Mouse (Mus musculus): Measurements from ENCODE around the gene Atraid. TPM values are rescaled to one million over a fixed set of nuclear protein-coding genes. Genes with fewer than 3 reads are reported as not detected.

Gene Atraid
- total and polyA plus RNA-seq, 2 experiments from 2014 or later: 152 to 243 TPM

- no peaks in the 10 kb centered on the region for H3K9me3 ChIP-seq (ENCODE audit: low read length)
- H3K4me1 ChIP-seq (ENCODE audit: insufficient read depth): peaks cover 13% of the 10 kb centered on the region; the same call in 1 of the 2 replicates
- peak; percentile 31 for DNase-seq
- peak; percentile 64 for ATAC-seq
- H3K36me3 ChIP-seq (ENCODE audit: insufficient read depth): no peaks in the 10 kb centered on the region
- no peak overlapping the region for H3K9ac ChIP-seq
- TF ChIP-seq CTCF (IDR thresholded peaks at IDR 0.05; ENCODE audit: low read depth): peak; percentile 26; the same call in 1 of the 2 replicates
- WGBS: 2% methylated on average over 59 of the region's 59 CpGs
- peaks cover 66% of the 10 kb centered on the region for H3K27me3 ChIP-seq (ENCODE audit: insufficient read depth, low read length)
- no peak overlapping the region for H3K27ac ChIP-seq (ENCODE audit: low read depth, low read length)
- H3K4me3 ChIP-seq (ENCODE audit: low read depth, low read length): peak overlapping the region; percentile 13
- peak overlapping the region; percentile 28 for H3K4me2 ChIP-seq (ENCODE audit: low read depth)
These were observed 46.9 kb downstream of the Atraid start for GRCm38 (mm10) chr5:31094799-31095691.

- H3K4me2 ChIP-seq (ENCODE audit: low read depth): peak overlapping the region; percentile 28; the same call in 1 of the 2 replicates
- no peak for DNase-seq
- peaks cover 13% of the 10 kb centered on the region; the same call in 1 of the 2 replicates for H3K4me1 ChIP-seq (ENCODE audit: insufficient read depth)
- WGBS: 17% methylated on average over 11 of the region's 11 CpGs
- H3K27ac ChIP-seq (ENCODE audit: low read depth, low read length): no peak overlapping the region
- H3K9ac ChIP-seq: no peak overlapping the region
- ATAC-seq: no peak
- TF ChIP-seq CTCF (IDR thresholded peaks at IDR 0.05; ENCODE audit: low read depth): 0 out of 2 replicates have a peak, but pooled peaks have one; percentile 5
- H3K27me3 ChIP-seq (ENCODE audit: insufficient read depth, low read length): peaks cover 58% of the 10 kb centered on the region
- peak overlapping the region; percentile 11; the same call in 1 of the 2 replicates for H3K4me3 ChIP-seq (ENCODE audit: low read depth, low read length)
- no peaks in the 10 kb centered on the region for H3K9me3 ChIP-seq (ENCODE audit: low read length)
- no peaks in the 10 kb centered on the region for H3K36me3 ChIP-seq (ENCODE audit: insufficient read depth)
These were observed 47.8 kb downstream of the Atraid start for GRCm38 (mm10) chr5:31095711-31096480.

Other genes with a start within 250 kb of the Atraid start
- gene Mapre3, start 233.7 kb upstream of the Atraid start, total RNA-seq (2014; rRNA removed): 48.2 and 55.0 TPM in 2 replicates
- 113 and 141 TPM in 2 replicates for gene Mapre3, start 233.7 kb upstream of the Atraid start, polyA plus RNA-seq (2015; fragmentation: Nextera tagmentation; extraction: Ambion mirVana)
- gene Tmem214, start 180.3 kb upstream of the Atraid start, total RNA-seq (2014; rRNA removed): 51.2 and 61.4 TPM in 2 replicates
- gene Tmem214, start 180.3 kb upstream of the Atraid start, polyA plus RNA-seq (2015; fragmentation: Nextera tagmentation; extraction: Ambion mirVana): 41.7 and 49.2 TPM in 2 replicates
- gene Agbl5, start 159.6 kb upstream of the Atraid start, total RNA-seq (2014; rRNA removed): 36.6 and 52.2 TPM in 2 replicates
- 15.3 and 21.5 TPM in 2 replicates for gene Agbl5, start 159.6 kb upstream of the Atraid start, polyA plus RNA-seq (2015; fragmentation: Nextera tagmentation; extraction: Ambion mirVana)
- gene Ost4, start 140.5 kb upstream of the Atraid start, total RNA-seq (2014; rRNA removed): 116 and 130 TPM in 2 replicates
- gene Ost4, start 140.5 kb upstream of the Atraid start, polyA plus RNA-seq (2015; fragmentation: Nextera tagmentation; extraction: Ambion mirVana): 190 and 236 TPM in 2 replicates
- 10.0 and 11.3 TPM in 2 replicates for gene Emilin1, start 134.9 kb upstream of the Atraid start, total RNA-seq (2014; rRNA removed)
- gene Emilin1, start 134.9 kb upstream of the Atraid start, polyA plus RNA-seq (2015; fragmentation: Nextera tagmentation; extraction: Ambion mirVana): 9.6 and 10.0 TPM in 2 replicates
- gene Khk, start 126.9 kb upstream of the Atraid start, total RNA-seq (2014; rRNA removed): 4.5 and 5.3 TPM in 2 replicates
- gene Khk, start 126.9 kb upstream of the Atraid start, polyA plus RNA-seq (2015; fragmentation: Nextera tagmentation; extraction: Ambion mirVana): 11.7 and 13.2 TPM in 2 replicates
- 67.3 and 82.1 TPM in 2 replicates for gene Cgref1, start 102.7 kb upstream of the Atraid start, total RNA-seq (2014; rRNA removed)
- 61.0 and 63.5 TPM in 2 replicates for gene Cgref1, start 102.7 kb upstream of the Atraid start, polyA plus RNA-seq (2015; fragmentation: Nextera tagmentation; extraction: Ambion mirVana)
- 23.7 and 42.7 TPM in 2 replicates for gene Preb, start 88.0 kb upstream of the Atraid start, total RNA-seq (2014; rRNA removed)
- 65.1 and 77.0 TPM in 2 replicates for gene Preb, start 88.0 kb upstream of the Atraid start, polyA plus RNA-seq (2015; fragmentation: Nextera tagmentation; extraction: Ambion mirVana)
- not detected in 2 replicates for gene Tcf23, start 79.7 kb upstream of the Atraid start, total RNA-seq (2014; rRNA removed)
- gene Tcf23, start 79.7 kb upstream of the Atraid start, polyA plus RNA-seq (2015; fragmentation: Nextera tagmentation; extraction: Ambion mirVana): not detected in 2 replicates
- 23.1 and 28.3 TPM in 2 replicates for gene Slc5a6, start 612 bp downstream of the Atraid start, total RNA-seq (2014; rRNA removed)
- gene Slc5a6, start 612 bp downstream of the Atraid start, polyA plus RNA-seq (2015; fragmentation: Nextera tagmentation; extraction: Ambion mirVana): 17.3 and 22.2 TPM in 2 replicates
- 28.7 and 31.1 TPM in 2 replicates for gene Cad, start 6.5 kb downstream of the Atraid start, total RNA-seq (2014; rRNA removed)
- gene Cad, start 6.5 kb downstream of the Atraid start, polyA plus RNA-seq (2015; fragmentation: Nextera tagmentation; extraction: Ambion mirVana): 5.2 and 6.4 TPM in 2 replicates
- gene Dnajc5g, start 58.0 kb downstream of the Atraid start, total RNA-seq (2014; rRNA removed): not detected in 2 replicates
- not detected in 2 replicates for gene Dnajc5g, start 58.0 kb downstream of the Atraid start, polyA plus RNA-seq (2015; fragmentation: Nextera tagmentation; extraction: Ambion mirVana)
- gene Slc30a3, start 59.9 kb downstream of the Atraid start, total RNA-seq (2014; rRNA removed): 2.5 and 2.8 TPM in 2 replicates
- gene Slc30a3, start 59.9 kb downstream of the Atraid start, polyA plus RNA-seq (2015; fragmentation: Nextera tagmentation; extraction: Ambion mirVana): 3.5 and 4.5 TPM in 2 replicates
- gene Trim54, start 68.4 kb downstream of the Atraid start, total RNA-seq (2014; rRNA removed): not detected in 2 replicates
- gene Trim54, start 68.4 kb downstream of the Atraid start, polyA plus RNA-seq (2015; fragmentation: Nextera tagmentation; extraction: Ambion mirVana): not detected in 2 replicates
- gene Ucn, start 90.5 kb downstream of the Atraid start, total RNA-seq (2014; rRNA removed): not detected in 2 replicates
- gene Ucn, start 90.5 kb downstream of the Atraid start, polyA plus RNA-seq (2015; fragmentation: Nextera tagmentation; extraction: Ambion mirVana): not detected in 2 replicates
- gene Mpv17, start 105.9 kb downstream of the Atraid start, total RNA-seq (2014; rRNA removed): 40.0 and 51.5 TPM in 2 replicates
- 27.4 and 38.7 TPM in 2 replicates for gene Mpv17, start 105.9 kb downstream of the Atraid start, polyA plus RNA-seq (2015; fragmentation: Nextera tagmentation; extraction: Ambion mirVana)
- 6.4 and 9.3 TPM in 2 replicates for gene Gm29609, start 131.6 kb downstream of the Atraid start, total RNA-seq (2014; rRNA removed)
- 1.4 and 2.1 TPM in 2 replicates for gene Gm29609, start 131.6 kb downstream of the Atraid start, polyA plus RNA-seq (2015; fragmentation: Nextera tagmentation; extraction: Ambion mirVana)
- gene Gtf3c2, start 131.8 kb downstream of the Atraid start, total RNA-seq (2014; rRNA removed): 36.8 and 49.8 TPM in 2 replicates
- gene Gtf3c2, start 131.8 kb downstream of the Atraid start, polyA plus RNA-seq (2015; fragmentation: Nextera tagmentation; extraction: Ambion mirVana): 36.2 and 52.9 TPM in 2 replicates
- gene Snx17, start 144.9 kb downstream of the Atraid start, total RNA-seq (2014; rRNA removed): 91.6 and 104 TPM in 2 replicates
- gene Snx17, start 144.9 kb downstream of the Atraid start, polyA plus RNA-seq (2015; fragmentation: Nextera tagmentation; extraction: Ambion mirVana): 96.9 and 108 TPM in 2 replicates
- 45.3 and 70.8 TPM in 2 replicates for gene Eif2b4, start 145.1 kb downstream of the Atraid start, total RNA-seq (2014; rRNA removed)
- 76.6 and 95.3 TPM in 2 replicates for gene Eif2b4, start 145.1 kb downstream of the Atraid start, polyA plus RNA-seq (2015; fragmentation: Nextera tagmentation; extraction: Ambion mirVana)
- 6.7 and 10.9 TPM in 2 replicates for gene Zfp513, start 154.0 kb downstream of the Atraid start, total RNA-seq (2014; rRNA removed)
- gene Zfp513, start 154.0 kb downstream of the Atraid start, polyA plus RNA-seq (2015; fragmentation: Nextera tagmentation; extraction: Ambion mirVana): 10.8 and 11.8 TPM in 2 replicates
- 93.4 and 102 TPM in 2 replicates for gene Ppm1g, start 172.4 kb downstream of the Atraid start, total RNA-seq (2014; rRNA removed)
- 156 and 175 TPM in 2 replicates for gene Ppm1g, start 172.4 kb downstream of the Atraid start, polyA plus RNA-seq (2015; fragmentation: Nextera tagmentation; extraction: Ambion mirVana)
- 106 and 132 TPM in 2 replicates for gene Nrbp1, start 192.6 kb downstream of the Atraid start, total RNA-seq (2014; rRNA removed)
- 127 and 133 TPM in 2 replicates for gene Nrbp1, start 192.6 kb downstream of the Atraid start, polyA plus RNA-seq (2015; fragmentation: Nextera tagmentation; extraction: Ambion mirVana)
- 0.62 and 0.92 TPM in 2 replicates for gene Gm9970, start 192.9 kb downstream of the Atraid start, total RNA-seq (2014; rRNA removed)
- 0.29 and 0.51 TPM in 2 replicates for gene Gm9970, start 192.9 kb downstream of the Atraid start, polyA plus RNA-seq (2015; fragmentation: Nextera tagmentation; extraction: Ambion mirVana)
- gene Krtcap3, start 203.4 kb downstream of the Atraid start, total RNA-seq (2014; rRNA removed): 2.6 and 8.6 TPM in 2 replicates
- 2.2 and 2.5 TPM in 2 replicates for gene Krtcap3, start 203.4 kb downstream of the Atraid start, polyA plus RNA-seq (2015; fragmentation: Nextera tagmentation; extraction: Ambion mirVana)
- gene Ift172, start 242.8 kb downstream of the Atraid start, total RNA-seq (2014; rRNA removed): 31.1 and 42.6 TPM in 2 replicates
- 9.9 and 12.8 TPM in 2 replicates for gene Ift172, start 242.8 kb downstream of the Atraid start, polyA plus RNA-seq (2015; fragmentation: Nextera tagmentation; extraction: Ambion mirVana)
- gene Fndc4, start 247.8 kb downstream of the Atraid start, total RNA-seq (2014; rRNA removed): 156 and 201 TPM in 2 replicates
- gene Fndc4, start 247.8 kb downstream of the Atraid start, polyA plus RNA-seq (2015; fragmentation: Nextera tagmentation; extraction: Ambion mirVana): 108 and 111 TPM in 2 replicates
- 0.05 and 1.5 TPM in 2 replicates for gene Gckr, start 249.1 kb downstream of the Atraid start, total RNA-seq (2014; rRNA removed)
- 0.23 and 0.54 TPM in 2 replicates for gene Gckr, start 249.1 kb downstream of the Atraid start, polyA plus RNA-seq (2015; fragmentation: Nextera tagmentation; extraction: Ambion mirVana)

All from forebrain, postnatal 0 days (tissue).